Mouse (Mus musculus): ENCODE data around the gene Xpo5.
A peak's percentile ranks its signal among the peaks of the same experiment; 100 is the strongest.

- peak; percentile 9 for TF ChIP-seq CTCF (IDR thresholded peaks at IDR 0.05; ENCODE audit: control insufficient read depth, insufficient read depth, insufficient read length)
- no peak for TF ChIP-seq MYOG (IDR thresholded peaks at IDR 0.05; ENCODE audit: control insufficient read depth, extremely low read depth, insufficient read length)
- no peak for TF ChIP-seq MAX (IDR thresholded peaks at IDR 0.05)
- no peak for TF ChIP-seq MYOD1 (IDR thresholded peaks at IDR 0.05; ENCODE audit: control insufficient read depth, insufficient read length, low read depth)
- TF ChIP-seq USF1 (IDR thresholded peaks at IDR 0.05; ENCODE audit: low read depth): no peak
- no peak for TF ChIP-seq CEBPB (IDR thresholded peaks at IDR 0.05; ENCODE audit: low read depth)
- no peak for TF ChIP-seq FOSL1 (IDR thresholded peaks at IDR 0.05; ENCODE audit: insufficient read depth, low read length, poor library complexity, severe bottlenecking)
Measured at GRCm38 (mm10) chr17:46167014-46167413, 35.6 kb upstream of the Xpo5 start.
